Mouse (Mus musculus) intestine, embryonic 15.5 days (tissue): ENCODE results near the gene Fuca2. TPM values are rescaled to one million over a fixed set of nuclear protein-coding genes. Genes with fewer than 3 reads are reported as not detected.

Source experiments
- ATAC-seq: fragments of 200-750 bp; cut with Nextera tagmentation; 2 replicates; pipeline ENCODE4 v1.8.0; 2017; ENCODE audit warnings: moderate TSS enrichment, moderate library complexity
- H3K27ac ChIP-seq: fragments of 300-500 bp; sonication (generic); 2 replicates; pipeline ENCODE4 v1.5.1; 2015; ENCODE audit warnings: mild to moderate bottlenecking, inconsistent platforms
- H3K27me3 ChIP-seq: fragments of 300-500 bp; sonication (generic); replicated peaks from 2 replicates; pipeline ENCODE4 v1.6.1; 2015; ENCODE audit warnings: inconsistent platforms
- H3K36me3 ChIP-seq: fragments of 300-500 bp; sonication (generic); 2 replicates; pipeline ENCODE4 v1.6.1; 2015; ENCODE audit warnings: inconsistent platforms
- H3K4me1 ChIP-seq: fragments of 300-500 bp; sonication (generic); replicated peaks from 2 replicates; pipeline ENCODE4 v1.6.1; 2015; ENCODE audit warnings: inconsistent platforms
- H3K4me2 ChIP-seq: fragments of 300-500 bp; sonication (generic); replicated peaks from 2 replicates; pipeline ENCODE4 v1.6.1; 2015; ENCODE audit warnings: mild to moderate bottlenecking, inconsistent platforms
- H3K4me3 ChIP-seq: fragments of 300-500 bp; sonication (generic); replicated peaks from 2 replicates; pipeline ENCODE4 v1.5.1; 2015; ENCODE audit warnings: inconsistent platforms
- H3K9ac ChIP-seq: fragments of 300-500 bp; sonication (generic); 2 replicates; pipeline ENCODE4 v1.6.1; 2015; ENCODE audit warnings: inconsistent platforms
- H3K9me3 ChIP-seq: fragments of 300-500 bp; sonication (generic); 2 replicates; pipeline ENCODE4 v1.6.1; 2016; ENCODE audit warnings: inconsistent platforms
- WGBS: fragments of 180-500 bp; shearing (Covaris S2); methylation state at CpG from one replicate; pipeline ENCODE4 v1.1.7; 2015; 5-methylcytosine and 5-hydroxymethylcytosine counted together
- polyA plus RNA-seq: library from polyadenylated mRNA; unstranded; fragments of >200 nt; fragmentation: Nextera tagmentation; extraction: Ambion mirVana; gene quantifications from 2 replicates; pipeline ENCODE4 v1.2.1, GENCODE M21; 2015

The Fuca2 gene
- polyA plus RNA-seq, 1 experiment from 2014 or later: 134 TPM

DNA sequence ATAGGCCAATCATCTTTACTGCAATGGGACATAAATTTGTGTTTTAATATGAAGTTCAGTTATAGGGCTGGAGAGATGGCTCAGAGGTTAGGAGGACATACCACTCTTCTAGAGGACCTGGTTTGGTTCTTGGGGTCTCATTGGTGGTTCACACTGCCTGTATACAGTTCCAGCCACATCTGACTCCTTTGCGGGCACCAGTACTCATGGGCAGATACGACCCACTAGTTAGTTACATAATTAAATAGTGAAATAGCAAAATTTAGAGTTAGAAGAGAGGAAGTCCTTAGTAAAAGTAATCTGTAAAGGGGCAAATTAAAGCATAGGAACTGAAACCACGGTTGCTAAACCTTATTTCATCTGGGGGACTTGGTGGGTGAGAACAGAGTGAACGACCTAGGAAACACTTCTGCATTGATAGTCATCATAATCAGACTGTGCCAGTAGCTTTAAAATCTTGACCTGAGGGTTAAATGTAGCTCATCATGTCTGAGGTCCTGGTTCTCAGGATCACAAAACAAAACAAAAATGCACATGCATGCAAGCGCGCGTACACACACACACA, 40.5 kb downstream of the Fuca2 start:
- Histone ChIP-seq H3K4me2 (no peak overlapping the region), H3K27me3 (no peaks in the 10 kb centered on the region), H3K4me3 (no peak overlapping the region), H3K4me1 (no peaks in the 10 kb centered on the region), H3K27ac (no peak overlapping the region), H3K36me3 (no peaks in the 10 kb centered on the region), H3K9ac (no peak overlapping the region), H3K9me3 (no peaks in the 10 kb centered on the region)
- no peak for ATAC-seq
- 93% methylated on average over 7 of the region's 7 CpGs for WGBS

- no peaks in the 10 kb centered on the region for H3K27me3 ChIP-seq
- no peaks in the 10 kb centered on the region for H3K36me3 ChIP-seq
- 96% methylated on average over 5 of the region's 5 CpGs for WGBS
- H3K4me3 ChIP-seq: no peak overlapping the region
- no peak overlapping the region for H3K4me2 ChIP-seq
- H3K9ac ChIP-seq: no peak overlapping the region
- no peak overlapping the region for H3K27ac ChIP-seq
- ATAC-seq: no peak
- no peaks in the 10 kb centered on the region for H3K4me1 ChIP-seq
- no peaks in the 10 kb centered on the region for H3K9me3 ChIP-seq
These were observed 42.4 kb downstream of the Fuca2 start for GRCm38 (mm10) chr10:13541721-13542120.

GRCm38 (mm10) chr10:13552646-13553497, 53.5 kb downstream of the Fuca2 start, which contains the start of the genes Adat2 and Pex3:
Gene Adat2, plus strand, starts transcription at chr10:13552894.
Gene Pex3, minus strand, starts transcription at chr10:13553142.
- peak; percentile 99 for ATAC-seq
- peak within 1 kb of the TSS; percentile 62 for H3K4me3 ChIP-seq
- no peaks in the 10 kb centered on the region for H3K9me3 ChIP-seq
- H3K9ac ChIP-seq: peak within 1 kb of the TSS; percentile 71
- WGBS: under 1% methylated on average over 51 of the region's 51 CpGs
- H3K4me2 ChIP-seq: peak within 1 kb of the TSS; percentile 71
- no peaks in the 10 kb centered on the region for H3K27me3 ChIP-seq
- H3K36me3 ChIP-seq: no peaks in the 10 kb centered on the region
- H3K4me1 ChIP-seq: no peaks in the 10 kb centered on the region
- H3K27ac ChIP-seq: peak within 1 kb of the TSS; percentile 66

GRCm38 (mm10) chr10:13553498-13553985, 54.2 kb downstream of the Fuca2 start:
- WGBS: 22% methylated on average over 10 of the region's 10 CpGs
- Histone ChIP-seq H3K27ac (no peak overlapping the region), H3K36me3 (no peaks in the 10 kb centered on the region), H3K4me1 (no peaks in the 10 kb centered on the region), H3K9me3 (no peaks in the 10 kb centered on the region), H3K4me3 (peak overlapping the region; percentile 62), H3K27me3 (no peaks in the 10 kb centered on the region), H3K9ac (peak overlapping the region; percentile 71), H3K4me2 (peak overlapping the region; percentile 71)
- ATAC-seq: peak; percentile 44

DNA sequence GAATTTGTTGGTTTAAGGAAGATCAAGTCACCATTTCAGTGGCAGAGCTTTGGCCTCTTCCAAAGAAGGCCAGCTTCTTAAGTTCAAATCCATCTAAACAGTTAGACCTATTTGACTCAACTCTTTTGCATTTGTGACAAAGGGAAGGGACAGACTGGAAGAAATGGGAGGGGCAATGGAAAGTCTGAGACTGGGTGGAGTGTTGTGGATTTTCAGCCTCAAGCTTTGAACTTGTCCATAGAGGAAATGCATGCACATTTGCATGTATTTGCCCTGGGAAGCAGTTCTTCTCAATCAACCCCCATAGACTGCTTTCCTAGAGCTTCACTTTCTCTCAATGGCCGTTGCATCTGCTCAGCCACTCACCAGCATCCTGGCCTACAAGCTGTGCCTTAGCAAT, 55.0 kb downstream of the Fuca2 start:
- ATAC-seq: no peak
- Histone ChIP-seq H3K27ac (no peak overlapping the region), H3K36me3 (no peaks in the 10 kb centered on the region), H3K4me2 (no peak overlapping the region), H3K4me1 (no peaks in the 10 kb centered on the region), H3K4me3 (no peak overlapping the region), H3K9me3 (no peaks in the 10 kb centered on the region), H3K27me3 (no peaks in the 10 kb centered on the region), H3K9ac (no peak overlapping the region)
- WGBS: 93% methylated on average over 1 of the region's 1 CpGs

DNA sequence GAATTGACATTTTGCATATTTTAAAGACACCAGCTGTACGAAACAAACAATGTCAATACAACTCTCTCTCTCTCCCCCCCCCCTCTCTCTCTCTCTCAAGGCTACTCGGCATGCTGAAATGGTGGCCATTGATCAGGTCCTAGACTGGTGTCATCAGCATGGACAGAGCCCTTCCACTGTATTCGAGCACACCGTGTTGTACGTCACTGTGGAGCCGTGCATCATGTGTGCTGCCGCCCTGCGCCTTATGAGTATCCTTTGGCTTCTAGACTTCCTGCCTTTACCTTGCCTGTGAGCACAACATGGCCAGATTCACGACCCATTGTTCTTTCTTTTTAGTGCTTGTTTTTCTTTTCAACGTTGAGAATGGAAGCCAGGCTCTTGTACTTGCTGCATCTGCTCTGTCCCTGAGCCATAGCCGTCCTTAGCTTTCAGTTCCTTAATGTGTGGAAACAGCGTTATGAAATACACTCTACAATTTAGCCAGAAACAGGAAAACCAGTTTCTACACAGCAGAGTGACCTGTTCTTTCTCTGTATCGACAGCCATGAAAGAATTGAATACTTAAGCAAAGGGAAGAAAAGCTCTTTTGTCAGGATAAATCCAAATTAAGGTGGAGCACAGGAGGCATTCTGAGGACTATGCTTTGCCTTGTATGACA, 60.8 kb downstream of the Fuca2 start:
- no peak overlapping the region for H3K27ac ChIP-seq
- H3K36me3 ChIP-seq: no peaks in the 10 kb centered on the region
- 86% methylated on average over 13 of the region's 13 CpGs for WGBS
- ATAC-seq: no peak
- no peak overlapping the region for H3K4me2 ChIP-seq
- H3K4me3 ChIP-seq: no peak overlapping the region
- no peaks in the 10 kb centered on the region for H3K27me3 ChIP-seq
- H3K4me1 ChIP-seq: no peaks in the 10 kb centered on the region
- no peaks in the 10 kb centered on the region for H3K9me3 ChIP-seq
- H3K9ac ChIP-seq: no peak overlapping the region

DNA sequence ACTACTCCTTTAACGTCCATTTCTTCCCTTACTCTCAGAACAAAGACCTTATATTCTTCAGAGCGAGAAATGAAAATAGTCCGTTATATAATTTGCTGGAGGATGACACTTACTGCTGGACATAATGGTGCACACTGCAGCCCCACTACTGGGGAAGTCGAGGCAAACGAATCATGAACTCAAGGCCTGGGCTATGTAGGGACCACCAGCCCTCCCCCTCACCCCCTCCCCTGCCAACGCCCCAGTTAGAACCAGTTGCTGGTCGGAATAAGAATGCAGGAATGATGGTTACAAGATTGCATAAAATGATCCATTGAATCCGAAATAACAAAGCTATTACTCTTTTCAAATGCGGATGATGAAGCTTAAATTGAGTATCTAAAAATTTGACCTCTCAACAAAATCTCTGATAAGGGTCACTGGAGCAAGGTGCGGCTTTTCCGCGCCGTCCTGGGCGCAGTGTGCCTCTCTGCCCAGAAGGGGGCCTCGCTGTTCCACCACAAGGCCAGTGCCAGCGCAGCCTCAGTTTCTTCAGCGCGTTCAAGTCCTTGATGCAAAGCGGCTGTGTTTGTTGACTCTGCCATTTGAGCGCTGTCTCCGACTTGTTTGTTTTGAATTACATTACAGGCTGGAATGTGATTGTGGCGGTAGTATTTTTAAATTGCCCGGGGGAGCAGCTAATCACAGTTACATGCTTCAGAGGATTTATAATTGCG, 65.2 kb downstream of the Fuca2 start:
- H3K9ac ChIP-seq: no peak overlapping the region
- no peaks in the 10 kb centered on the region for H3K27me3 ChIP-seq
- no peaks in the 10 kb centered on the region for H3K36me3 ChIP-seq
- no peaks in the 10 kb centered on the region for H3K4me1 ChIP-seq
- peak overlapping the region; percentile 43 for H3K4me2 ChIP-seq
- H3K27ac ChIP-seq: no peak overlapping the region
- H3K9me3 ChIP-seq: no peaks in the 10 kb centered on the region
- ATAC-seq: peak; percentile 81
- no peak overlapping the region; the same call in 1 of the 2 replicates for H3K4me3 ChIP-seq
- 25% methylated on average over 24 of the region's 24 CpGs for WGBS

DNA sequence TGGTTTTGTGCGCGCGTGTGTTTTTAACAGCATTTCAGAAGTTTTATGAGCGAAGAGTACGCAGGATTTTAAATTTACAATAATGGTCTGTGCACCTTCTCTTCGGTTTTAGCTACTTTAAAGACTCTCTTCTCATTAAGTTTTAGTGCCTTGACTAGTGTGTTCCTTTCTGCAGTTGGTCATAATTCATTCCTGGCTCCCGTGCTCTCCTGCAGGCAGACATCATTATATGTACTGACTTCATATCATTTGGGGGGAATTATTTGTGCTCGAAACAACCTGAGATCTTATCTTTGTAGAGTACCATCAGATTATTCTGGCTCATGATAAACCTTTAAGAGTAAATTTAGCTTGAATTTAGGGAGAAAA, 65.7 kb downstream of the Fuca2 start:
- Histone ChIP-seq H3K36me3 (no peaks in the 10 kb centered on the region), H3K27me3 (no peaks in the 10 kb centered on the region), H3K4me3 (no peak overlapping the region; the same call in 1 of the 2 replicates), H3K9me3 (no peaks in the 10 kb centered on the region), H3K4me2 (peak overlapping the region; percentile 43), H3K9ac (no peak overlapping the region), H3K27ac (no peak overlapping the region), H3K4me1 (0 out of 2 replicates have a peak, but pooled peaks cover 2% of the 10 kb centered on the region)
- ATAC-seq: 0 out of 2 replicates have a peak, but pooled peaks have one; percentile 37
- WGBS: 40% methylated on average over 8 of the region's 8 CpGs

DNA sequence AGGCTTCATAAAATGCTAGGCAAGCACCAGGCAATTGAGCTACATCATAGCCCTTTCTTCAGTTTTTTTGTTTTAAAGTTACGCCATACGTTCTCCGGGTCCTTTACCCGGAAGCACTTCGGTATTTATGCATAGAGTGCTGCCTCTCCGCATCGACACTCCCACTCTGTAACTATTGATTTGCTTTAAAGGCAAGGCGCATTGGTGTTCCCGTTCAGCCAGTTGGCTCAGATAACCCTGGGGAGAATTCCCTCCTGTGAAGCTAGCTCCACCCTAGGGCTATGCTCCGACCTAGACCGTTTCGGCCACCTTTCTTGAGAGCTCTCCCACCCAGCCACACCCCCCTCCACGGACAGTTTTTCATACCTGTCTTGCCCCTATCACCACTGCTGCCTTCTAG, 67.1 kb downstream of the Fuca2 start:
- no peak overlapping the region for H3K9ac ChIP-seq
- H3K4me2 ChIP-seq: peak overlapping the region; percentile 43
- 0 out of 2 replicates have a peak, but pooled peaks cover 3% of the 10 kb centered on the region for H3K4me1 ChIP-seq
- no peaks in the 10 kb centered on the region for H3K9me3 ChIP-seq
- H3K27ac ChIP-seq: no peak overlapping the region
- ATAC-seq: peak; percentile 62
- no peaks in the 10 kb centered on the region for H3K36me3 ChIP-seq
- H3K4me3 ChIP-seq: no peak overlapping the region; the same call in 1 of the 2 replicates
- H3K27me3 ChIP-seq: no peaks in the 10 kb centered on the region
- 51% methylated on average over 13 of the region's 13 CpGs for WGBS
